Mouse (Mus musculus) forebrain, embryonic 16.5 days (tissue): Measurements from ENCODE around the gene Pfas. TPM values are rescaled to one million over a fixed set of nuclear protein-coding genes. Genes with fewer than 3 reads are reported as not detected.
"Not testable (repeated sequence)": the region's sequence is repeated elsewhere in the genome, so short reads cannot be mapped to it uniquely, and the experiment has no call there.

Experiments used
- ATAC-seq: fragments of 200-750 bp; cut with Nextera tagmentation; 2 replicates; pipeline ENCODE4 v1.8.0; 2017; ENCODE audit warnings: mild to moderate bottlenecking, moderate library complexity
- H3K27ac ChIP-seq: fragments of 300-500 bp; sonication (generic); 2 replicates; pipeline ENCODE4 v1.5.1; 2014; ENCODE audit warnings: low read length, control low read depth
- H3K27me3 ChIP-seq: fragments of 300-500 bp; sonication (generic); replicated peaks from 2 replicates; pipeline ENCODE4 v1.6.1; 2014; ENCODE audit warnings: low read length; ENCODE audit not compliant: control insufficient read depth, insufficient read depth
- H3K36me3 ChIP-seq: fragments of 300-500 bp; sonication (generic); 2 replicates; pipeline ENCODE4 v1.6.1; 2014; ENCODE audit not compliant: control insufficient read depth, insufficient read depth
- H3K4me1 ChIP-seq: fragments of 300-500 bp; sonication (generic); replicated peaks from 2 replicates; pipeline ENCODE4 v1.6.1; 2014; ENCODE audit warnings: low read length; ENCODE audit not compliant: control insufficient read depth, insufficient read depth
- H3K4me2 ChIP-seq: fragments of 300-500 bp; sonication (generic); 2 replicates; pipeline ENCODE4 v1.6.1; 2014; ENCODE audit warnings: mild to moderate bottlenecking, low read length, control low read depth
- H3K4me3 ChIP-seq: fragments of 300-500 bp; sonication (generic); replicated peaks from 2 replicates; pipeline ENCODE4 v1.5.1; 2014; ENCODE audit warnings: mild to moderate bottlenecking, low read length, control low read depth
- H3K9ac ChIP-seq: fragments of 300-500 bp; sonication (generic); replicated peaks from 2 replicates; pipeline ENCODE4 v1.6.1; 2014; ENCODE audit warnings: low read depth, low read length, control low read depth
- H3K9me3 ChIP-seq: fragments of 300-500 bp; sonication (generic); 2 replicates; pipeline ENCODE4 v1.6.1; 2016; ENCODE audit warnings: low read length; ENCODE audit not compliant: control insufficient read depth
- WGBS: fragments of 180-500 bp; shearing (Covaris S2); extraction: QIAGEN DNeasy Blood & Tissue Kit; methylation state at CpG from one replicate; pipeline ENCODE4 v1.1.7; 2014; 5-methylcytosine and 5-hydroxymethylcytosine counted together
- polyA plus RNA-seq: library from polyadenylated mRNA; unstranded; fragments of >200 nt; fragmentation: Nextera tagmentation; extraction: Ambion mirVana; gene quantifications from 2 replicates; pipeline ENCODE4 v1.2.1, GENCODE M21; 2015

Pfas gene
- polyA plus RNA-seq, 1 experiment from 2014 or later, result 24.7 TPM

GRCm38 (mm10) chr11:69003592-69003991 is 4.7 kb downstream of the Pfas start:
- no peak overlapping the region for H3K4me2 ChIP-seq
- WGBS, result 56% methylated on average over 4 of the region's 4 CpGs
- no peak for ATAC-seq
- peaks cover 6% of the 10 kb centered on the region for H3K4me1 ChIP-seq
- H3K27me3 ChIP-seq, result no peaks in the 10 kb centered on the region
- H3K4me3 ChIP-seq, result no peak overlapping the region
- H3K36me3 ChIP-seq, result peaks cover 17% of the 10 kb centered on the region
- H3K9me3 ChIP-seq, result no peaks in the 10 kb centered on the region
- no peak overlapping the region for H3K27ac ChIP-seq
- H3K9ac ChIP-seq, result no peak overlapping the region

GRCm38 (mm10) chr11:69002782-69003181 is 5.5 kb downstream of the Pfas start:
- not testable (repeated sequence) for ATAC-seq

DNA sequence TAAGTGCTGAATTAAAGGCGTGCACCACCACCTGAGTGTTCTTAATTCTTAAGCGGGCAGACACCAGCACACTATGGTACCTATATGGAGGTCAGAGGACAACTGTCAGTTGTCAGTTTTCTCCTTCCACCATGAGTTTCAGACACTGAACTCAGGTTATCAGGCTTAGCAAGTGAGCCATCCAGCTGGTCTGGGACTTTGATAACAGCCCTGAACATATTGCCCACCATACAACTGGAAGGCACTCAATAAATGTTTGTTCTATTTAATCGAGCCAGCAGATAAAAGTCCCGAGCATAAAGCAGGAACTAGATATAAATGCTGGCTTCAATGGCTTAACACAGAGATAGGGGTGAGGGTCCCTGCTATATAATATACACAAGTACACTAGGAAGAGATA is 11.2 kb downstream of the Pfas start:
- Histone ChIP-seq H3K27me3 (no peaks in the 10 kb centered on the region), H3K4me1 (no peaks in the 10 kb centered on the region), H3K4me3 (no peak overlapping the region), H3K9ac (no peak overlapping the region), H3K27ac (no peak overlapping the region), H3K4me2 (no peak overlapping the region), H3K9me3 (no peaks in the 10 kb centered on the region), H3K36me3 (peaks cover 27% of the 10 kb centered on the region)
- no peak for ATAC-seq
- 94% methylated on average over 4 of the region's 4 CpGs for WGBS

More at GRCm38 (mm10) chr11:69002782-69003181, 5.5 kb downstream of the Pfas start:
- H3K36me3 ChIP-seq, result peaks cover 17% of the 10 kb centered on the region
- H3K4me1 ChIP-seq, H3K4me3 ChIP-seq, H3K4me2 ChIP-seq, H3K9ac ChIP-seq, H3K27me3 ChIP-seq, H3K9me3 ChIP-seq, H3K27ac ChIP-seq: not testable (repeated sequence)
- 97% methylated on average over 4 of the region's 4 CpGs for WGBS

DNA sequence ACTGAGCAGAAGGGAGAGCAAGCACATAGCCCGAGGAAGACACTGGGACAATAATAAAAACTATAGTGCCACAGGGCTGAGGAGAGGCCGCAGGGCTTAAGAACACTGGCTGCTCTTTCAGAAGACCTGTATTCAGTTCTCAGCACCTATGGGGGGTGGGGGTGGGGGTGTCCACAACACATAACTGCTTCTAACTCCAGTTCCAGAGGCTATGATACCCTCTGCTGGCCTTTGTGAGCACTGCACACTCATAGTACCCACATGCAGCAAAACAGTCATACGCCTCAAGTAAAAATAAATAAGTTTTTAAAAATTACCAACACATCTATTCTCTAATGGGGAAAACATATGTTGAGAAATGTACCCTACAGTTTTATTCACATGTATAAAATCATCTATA is 13.9 kb downstream of the Pfas start:
- no peak for ATAC-seq

GRCm38 (mm10) chr11:68993122-68993521 is 15.1 kb downstream of the Pfas start:
- Histone ChIP-seq H3K36me3 (peaks cover 33% of the 10 kb centered on the region), H3K4me3 (no peak overlapping the region), H3K9ac (no peak overlapping the region), H3K27ac (no peak overlapping the region), H3K27me3 (no peaks in the 10 kb centered on the region), H3K4me1 (no peaks in the 10 kb centered on the region), H3K4me2 (no peak overlapping the region), H3K9me3 (no peaks in the 10 kb centered on the region)
- no peak for ATAC-seq
- WGBS, result 93% methylated on average over 7 of the region's 7 CpGs

More for the DNA sequence above, 13.9 kb downstream of the Pfas start:
- H3K4me1 ChIP-seq, result no peaks in the 10 kb centered on the region
- WGBS, result 97% methylated on average over 3 of the region's 3 CpGs
- no peak overlapping the region for H3K27ac ChIP-seq
- H3K9me3 ChIP-seq, result no peaks in the 10 kb centered on the region
- H3K9ac ChIP-seq, result no peak overlapping the region
- no peaks in the 10 kb centered on the region for H3K27me3 ChIP-seq
- no peak overlapping the region for H3K4me2 ChIP-seq
- no peak overlapping the region for H3K4me3 ChIP-seq
- peaks cover 29% of the 10 kb centered on the region for H3K36me3 ChIP-seq

- no peaks in the 10 kb centered on the region for H3K9me3 ChIP-seq
- no peak overlapping the region for H3K4me2 ChIP-seq
- no peak overlapping the region for H3K27ac ChIP-seq
- WGBS, result 95% methylated on average over 17 of the region's 17 CpGs
- H3K9ac ChIP-seq, result no peak overlapping the region
- H3K4me3 ChIP-seq, result no peak overlapping the region
- H3K4me1 ChIP-seq, result no peaks in the 10 kb centered on the region
- peaks cover 32% of the 10 kb centered on the region for H3K36me3 ChIP-seq
- ATAC-seq, result no peak
- H3K27me3 ChIP-seq, result no peaks in the 10 kb centered on the region
Measured at GRCm38 (mm10) chr11:68988341-68988740, 19.9 kb downstream of the Pfas start.

GRCm38 (mm10) chr11:68987365-68987882 is 20.8 kb downstream of the Pfas start:
- Histone ChIP-seq H3K4me3 (no peak overlapping the region), H3K9ac (no peak overlapping the region), H3K9me3 (no peaks in the 10 kb centered on the region), H3K4me1 (no peaks in the 10 kb centered on the region), H3K4me2 (no peak overlapping the region), H3K36me3 (peaks cover 32% of the 10 kb centered on the region), H3K27me3 (no peaks in the 10 kb centered on the region), H3K27ac (no peak overlapping the region)
- 83% methylated on average over 11 of the region's 11 CpGs for WGBS
- ATAC-seq, result no peak

DNA sequence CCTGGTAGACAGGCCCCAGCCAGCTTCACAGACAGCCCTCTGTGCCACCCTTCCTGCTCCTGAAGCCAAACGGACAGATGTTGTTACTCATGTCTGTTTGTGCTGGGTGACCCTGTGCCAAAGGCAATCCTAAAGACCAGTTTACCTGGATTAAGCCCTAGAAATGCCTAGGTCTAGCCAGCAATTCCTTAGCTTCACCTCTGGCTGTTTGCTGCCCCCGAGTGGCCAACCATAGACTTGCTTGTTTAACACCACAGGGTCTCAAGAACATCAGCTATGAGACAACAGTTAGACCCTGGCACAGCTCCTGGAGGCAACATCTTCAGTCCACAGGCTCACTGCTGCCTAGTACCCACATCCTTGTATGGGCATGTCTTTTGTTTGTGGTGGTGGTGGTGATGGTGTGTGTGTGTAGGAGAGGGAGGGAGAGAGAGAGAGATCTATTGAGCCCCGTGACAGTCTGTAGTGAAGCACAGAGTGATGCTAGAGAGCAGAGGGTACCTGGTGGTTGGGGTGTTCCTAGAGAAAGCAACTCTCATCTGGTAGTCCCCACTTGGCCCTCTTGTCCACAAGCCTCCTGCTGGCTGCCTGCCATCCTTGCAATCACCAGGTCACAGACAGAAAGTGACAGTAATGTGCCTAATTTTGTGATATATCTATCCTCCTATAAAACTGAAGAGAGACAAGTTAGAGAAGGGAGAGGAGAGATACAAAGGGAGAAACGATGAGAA is 25.5 kb downstream of the Pfas start:
- ATAC-seq, result no peak

GRCm38 (mm10) chr11:68980919-68981318 is 27.3 kb downstream of the Pfas start:
- no peak overlapping the region for H3K4me2 ChIP-seq
- no peaks in the 10 kb centered on the region for H3K9me3 ChIP-seq
- H3K27ac ChIP-seq, result no peak overlapping the region
- H3K27me3 ChIP-seq, result no peaks in the 10 kb centered on the region
- H3K4me1 ChIP-seq, result no peaks in the 10 kb centered on the region
- H3K4me3 ChIP-seq, result no peak overlapping the region
- 82% methylated on average over 3 of the region's 3 CpGs for WGBS
- no peaks in the 10 kb centered on the region for H3K36me3 ChIP-seq
- H3K9ac ChIP-seq, result no peak overlapping the region
- ATAC-seq, result no peak

More for the DNA sequence above, 25.5 kb downstream of the Pfas start:
- no peaks in the 10 kb centered on the region for H3K27me3 ChIP-seq
- no peaks in the 10 kb centered on the region for H3K4me1 ChIP-seq
- H3K4me2 ChIP-seq, result no peak overlapping the region
- H3K9me3 ChIP-seq, result no peaks in the 10 kb centered on the region
- no peak overlapping the region for H3K9ac ChIP-seq
- WGBS, result 33% methylated on average over 4 of the region's 4 CpGs
- no peak overlapping the region for H3K27ac ChIP-seq
- no peak overlapping the region for H3K4me3 ChIP-seq
- H3K36me3 ChIP-seq, result peaks cover 7% of the 10 kb centered on the region; the same call in 1 of the 2 replicates
